In the genomic region with DNA sequence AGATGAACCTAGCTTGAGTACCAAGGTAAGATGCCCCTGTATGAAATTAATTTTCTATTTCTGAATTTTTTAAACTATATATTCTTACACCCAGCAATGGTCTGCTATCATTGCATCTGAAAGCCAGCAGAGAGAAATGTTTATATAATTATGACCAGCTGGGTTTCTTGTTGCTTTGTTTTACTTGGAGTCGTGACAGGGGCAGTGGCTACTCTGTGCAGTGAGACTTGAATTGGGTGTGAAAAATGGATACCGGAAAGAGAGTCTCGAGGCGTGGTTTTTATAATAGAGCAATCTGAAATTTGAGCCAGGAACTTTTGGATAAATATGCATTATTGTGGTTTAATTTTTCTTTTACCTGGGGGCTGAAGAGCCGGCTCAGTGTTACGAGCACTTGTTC, we compare ENCODE assay signal across 30 mouse cellular contexts. TPM values are rescaled to one million over a fixed set of nuclear protein-coding genes. Genes with fewer than 3 reads are reported as not detected.
DNase-seq lines count a peak whose midpoint lies in the region; ATAC-seq and TF ChIP-seq lines count a peak whose summit lies in the region.
"Had no signal": no experiment of that assay in that cellular context is flagged by ENCODE, and none has a peak within 500 bp of the region (broad histone marks: within the 10 kb centered on the region; RNA-seq: fewer than 3 reads in every experiment).

No protein-coding gene starts in this region.

- peak; percentile 71 for DNase-seq in heart, adult 11 months
- DNase-seq in heart, postnatal 4 days = no peak
- peak; percentile 53 for DNase-seq in kidney, postnatal 10 days
- DNase-seq in lung, adult 2 months = no peak
- DNase-seq in spleen, adult 18-20 months = no peak
- DNase-seq: adrenal gland, adult 2 months; cerebellum, adult 11 months; cerebellum, adult 9-11 months; thymus, postnatal 14 days had no signal

- H3K27ac ChIP-seq in kidney, embryonic 16.5 days (ENCODE audit: low read length) = no peak overlapping the region
- H3K27ac ChIP-seq in lung, embryonic 16.5 days (ENCODE audit: low read length) = no peak overlapping the region
- H3K27ac ChIP-seq: forebrain, embryonic 12.5 days; hindbrain, embryonic 12.5 days; liver, embryonic 14.5 days; midbrain, embryonic 10.5 days had no signal

- H3K79me2 ChIP-seq in myocyte (ENCODE audit: control insufficient read depth, insufficient read depth) = no peaks in the 10 kb centered on the region

- no peak for TF ChIP-seq POLR2A in lung, adult 2 months (IDR thresholded peaks at IDR 0.05; ENCODE audit: borderline replicate concordance, extremely low read depth, low read depth, low read length)
- TF ChIP-seq POLR2A in myocyte (IDR thresholded peaks at IDR 0.05; ENCODE audit: insufficient read length, low read depth) = no peak

- no peak for ATAC-seq in kidney, embryonic 16.5 days (ENCODE audit: low FRiP score, low TSS enrichment)
- 0 out of 2 replicates have a peak, but pooled peaks have one; percentile 41 for ATAC-seq in lung, embryonic 16.5 days (ENCODE audit: low read depth)
- ATAC-seq: CD4-positive, CD25-positive, alpha-beta regulatory T cell, adult 4 months; intestine, postnatal 0 days; midbrain, embryonic 16.5 days had no signal

- H3K36me3 ChIP-seq in kidney, embryonic 16.5 days (ENCODE audit: insufficient read depth, low read length) = no peaks in the 10 kb centered on the region
- no peaks in the 10 kb centered on the region for H3K36me3 ChIP-seq in lung, embryonic 16.5 days (ENCODE audit: control insufficient read depth, insufficient read depth, low read length)
- no peaks in the 10 kb centered on the region for H3K36me3 ChIP-seq in myocyte (ENCODE audit: control insufficient read depth, insufficient read depth)
- H3K36me3 ChIP-seq: forebrain, embryonic 12.5 days; heart, embryonic 12.5 days; hindbrain, embryonic 12.5 days; midbrain, embryonic 10.5 days had no signal

- no peak overlapping the region for H3K9ac ChIP-seq in kidney, embryonic 16.5 days (replicated peaks; ENCODE audit: low read length)
- no peak overlapping the region for H3K9ac ChIP-seq in lung, embryonic 16.5 days (ENCODE audit: low read length)
- H3K9ac ChIP-seq: forebrain, embryonic 12.5 days; heart, embryonic 12.5 days; hindbrain, embryonic 12.5 days; liver, embryonic 14.5 days had no signal

- no peak overlapping the region for H3K4me3 ChIP-seq in kidney, embryonic 16.5 days (ENCODE audit: low read length)
- H3K4me3 ChIP-seq in lung, embryonic 16.5 days (ENCODE audit: low read length) = no peak overlapping the region
- H3K4me3 ChIP-seq in lung, adult 2 months (replicated peaks; ENCODE audit: extremely low read depth, low read depth, low read length) = no peak overlapping the region
- H3K4me3 ChIP-seq in myocyte = no peak overlapping the region
- H3K4me3 ChIP-seq: forebrain, embryonic 12.5 days; heart, embryonic 12.5 days; hindbrain, embryonic 12.5 days; midbrain, embryonic 10.5 days had no signal

- 66% methylated on average over 6 of the region's 6 CpGs for WGBS in kidney, embryonic 16.5 days
- WGBS in lung, embryonic 16.5 days = 44% methylated on average over 6 of the region's 6 CpGs
- 30% methylated on average over 6 of the region's 6 CpGs for WGBS in lung, adult 2 months

- no peak overlapping the region for H3K4me2 ChIP-seq in kidney, embryonic 16.5 days (replicated peaks; ENCODE audit: low read depth, low read length)
- H3K4me2 ChIP-seq in lung, embryonic 16.5 days (ENCODE audit: low read depth, low read length) = no peak overlapping the region
- peak overlapping the region; percentile 12 for H3K4me2 ChIP-seq in myocyte (ENCODE audit: low read depth)
- H3K4me2 ChIP-seq: forebrain, embryonic 12.5 days; heart, embryonic 12.5 days; hindbrain, embryonic 12.5 days had no signal

- no peak for TF ChIP-seq CTCF in lung, adult 2 months (IDR thresholded peaks at IDR 0.05; ENCODE audit: insufficient read depth, low read length)

- H3ac ChIP-seq in myocyte (ENCODE audit: control insufficient read depth, insufficient read length) = no peak overlapping the region

- H3K9me3 ChIP-seq in kidney, embryonic 16.5 days (ENCODE audit: low read length) = no peaks in the 10 kb centered on the region
- H3K9me3 ChIP-seq in lung, embryonic 16.5 days (ENCODE audit: control insufficient read depth, low read length) = no peaks in the 10 kb centered on the region
- H3K9me3 ChIP-seq: forebrain, embryonic 12.5 days; heart, embryonic 12.5 days; hindbrain, embryonic 12.5 days; midbrain, embryonic 10.5 days had no signal

- no peaks in the 10 kb centered on the region for H3K4me1 ChIP-seq in kidney, embryonic 16.5 days (ENCODE audit: insufficient read depth, low read length)
- 0 out of 2 replicates have a peak, but pooled peaks cover 2% of the 10 kb centered on the region for H3K4me1 ChIP-seq in lung, embryonic 16.5 days (replicated peaks; ENCODE audit: control insufficient read depth, insufficient read depth, low read length)
- peaks cover 2% of the 10 kb centered on the region for H3K4me1 ChIP-seq in lung, adult 2 months (ENCODE audit: control insufficient read depth, insufficient read depth, low read length)
- H3K4me1 ChIP-seq: forebrain, embryonic 12.5 days; heart, embryonic 12.5 days; hindbrain, embryonic 12.5 days; midbrain, embryonic 10.5 days had no signal

- no peaks in the 10 kb centered on the region for H3K27me3 ChIP-seq in kidney, embryonic 16.5 days (ENCODE audit: insufficient read depth, low read length)
- H3K27me3 ChIP-seq in lung, embryonic 16.5 days (ENCODE audit: control insufficient read depth, insufficient read depth, low read depth, low read length) = no peaks in the 10 kb centered on the region
- H3K27me3 ChIP-seq in myocyte (ENCODE audit: control insufficient read depth, insufficient read depth, insufficient read length) = no peaks in the 10 kb centered on the region
- H3K27me3 ChIP-seq: forebrain, embryonic 12.5 days; heart, embryonic 12.5 days; hindbrain, embryonic 12.5 days had no signal

TF ChIP-seq in myocyte, 11 proteins besides CTCF, POLR2A, EP300 and RAD21:
- no peak for TF ChIP-seq TCF3 (IDR thresholded peaks at IDR 0.05; ENCODE audit: insufficient read length, low read depth)
- TF ChIP-seq E2F4 (IDR thresholded peaks at IDR 0.05; ENCODE audit: insufficient read depth) = no peak

RNA-seq across cellular contexts. Expression of gene Ankrd36, which starts 27.3 kb away (rescaled TPM):
- total RNA-seq in heart, postnatal 4 days (2021) = not detected
- polyA plus RNA-seq in kidney, embryonic 16.5 days (2015; fragmentation: Nextera tagmentation; extraction: Ambion mirVana) = not detected in 2 replicates
- polyA plus RNA-seq in lung, embryonic 16.5 days (2015; fragmentation: Nextera tagmentation; extraction: Ambion mirVana) = 0.04 TPM in 1 of 2 replicates, not detected in the other
- not detected in 2 replicates for polyA plus RNA-seq in lung, adult 2 months (2012; rRNA removed)
- not detected for polyA plus RNA-seq in myocyte (2012; fragmentation: generic; extraction: Trizol)
- total RNA-seq: adrenal gland, adult 2 months; adrenal gland, postnatal 4 days; common myeloid progenitor, adult 5-6 weeks; gastrocnemius, postnatal 4 days; heart, postnatal 10 days; layer of hippocampus, adult 18-20 months; layer of hippocampus, postnatal 14 days; left cerebral cortex, adult 8-10 months had no signal
- polyA plus RNA-seq: adrenal gland, adult 2 months; CD4-positive, CD25-positive, alpha-beta regulatory T cell, adult 4 months; intestine, postnatal 0 days; limb, embryonic 11.5 days; midbrain, embryonic 16.5 days; neural tube, embryonic 14.5 days; stomach, embryonic 14.5 days had no signal

RNA-seq across cellular contexts. Expression of gene Ccdc117, which starts 54.8 kb away (rescaled TPM):
- 10 to 100 TPM; 11.3 to 14.1 TPM for total RNA-seq in heart, postnatal 4 days (2021)
- polyA plus RNA-seq in kidney, embryonic 16.5 days (2015; fragmentation: Nextera tagmentation; extraction: Ambion mirVana) = 19.7 and 22.1 TPM in 2 replicates
- 18.0 and 18.6 TPM in 2 replicates for polyA plus RNA-seq in lung, embryonic 16.5 days (2015; fragmentation: Nextera tagmentation; extraction: Ambion mirVana)
- 7.9 and 8.7 TPM in 2 replicates for polyA plus RNA-seq in lung, adult 2 months (2012; rRNA removed)
- 9.0 TPM for polyA plus RNA-seq in myocyte (2012; fragmentation: generic; extraction: Trizol)

Comparison
In these comparisons a context has a peak if more than half of its experiments do, and no peak if none do; other contexts are left out.
1. DNase-seq: peak in heart, adult 11 months (single experiment) and kidney, postnatal 10 days (single experiment); none in heart, postnatal 4 days (single experiment), lung, adult 2 months (single experiment) and spleen, adult 18-20 months (0 of 2).